Mouse (Mus musculus) megakaryocyte, adult 5-6 weeks (primary cell): ENCODE results near the gene Bicra. TPM values are rescaled to one million over a fixed set of nuclear protein-coding genes. Genes with fewer than 3 reads are reported as not detected.

ENCODE experiments used
- ATAC-seq: 2 replicates; pipeline ENCODE4 v1.8.0; 2016; ENCODE audit warnings: mild to moderate bottlenecking, inconsistent platforms; ENCODE audit not compliant: poor library complexity, severe bottlenecking
- total RNA-seq, 2 experiments: library from RNA; stranded (forward) in 1 of 2; stranded (reverse) in 1 of 2; fragments of 153-499, 151-499 nt in 1 of 2; fragments of 221-1000, 200-1000 nt in 1 of 2; gene quantifications; 2 replicates each; pipeline versions ENCODE4 v1.2.3 to v1.2.4; 2015 to 2017

Bicra gene
- total RNA-seq, 2 experiments from 2014 or later: 1.9 to 19.5 TPM

DNA sequence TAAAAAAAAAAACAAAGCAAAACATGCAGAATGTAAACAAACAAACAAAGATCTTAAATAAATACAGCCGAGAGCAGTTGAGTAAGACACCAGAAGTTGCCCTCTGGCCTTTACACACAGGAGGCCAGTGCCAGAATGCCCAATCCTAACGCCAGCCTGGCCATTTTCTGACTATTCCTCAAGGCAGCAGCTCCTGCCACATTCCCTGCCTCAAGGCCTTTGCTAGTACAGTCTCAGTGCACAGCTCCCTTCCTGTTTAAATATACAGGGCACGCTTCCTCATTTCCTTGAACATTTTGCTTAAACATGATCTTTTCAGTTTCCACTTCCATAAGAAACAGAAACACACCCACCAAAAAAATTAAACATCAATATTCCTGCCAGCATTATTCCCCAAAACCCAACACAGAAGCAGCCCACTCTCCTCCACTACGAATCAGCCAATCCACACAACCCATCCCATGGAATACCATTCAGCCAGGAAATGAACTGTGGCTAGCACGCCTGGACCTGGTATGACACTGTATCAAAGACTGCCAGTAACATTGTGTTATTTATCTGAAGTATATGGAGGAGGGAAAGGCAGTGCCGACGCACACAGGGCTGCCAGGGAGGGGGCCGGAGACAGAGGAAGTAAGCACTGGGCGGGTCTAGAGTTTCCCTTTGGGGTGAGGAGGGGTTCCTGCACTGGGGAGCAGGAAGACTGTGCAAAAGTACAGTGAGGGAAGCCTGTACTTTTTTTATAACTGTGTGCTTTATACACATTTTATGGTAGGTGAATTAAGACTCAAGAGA is 29.5 kb downstream of the Bicra start:
- ATAC-seq: peak; percentile 94

- ATAC-seq: no peak
Measured at GRCm38 (mm10) chr7:16015384-16015783, 32.3 kb downstream of the Bicra start.

DNA sequence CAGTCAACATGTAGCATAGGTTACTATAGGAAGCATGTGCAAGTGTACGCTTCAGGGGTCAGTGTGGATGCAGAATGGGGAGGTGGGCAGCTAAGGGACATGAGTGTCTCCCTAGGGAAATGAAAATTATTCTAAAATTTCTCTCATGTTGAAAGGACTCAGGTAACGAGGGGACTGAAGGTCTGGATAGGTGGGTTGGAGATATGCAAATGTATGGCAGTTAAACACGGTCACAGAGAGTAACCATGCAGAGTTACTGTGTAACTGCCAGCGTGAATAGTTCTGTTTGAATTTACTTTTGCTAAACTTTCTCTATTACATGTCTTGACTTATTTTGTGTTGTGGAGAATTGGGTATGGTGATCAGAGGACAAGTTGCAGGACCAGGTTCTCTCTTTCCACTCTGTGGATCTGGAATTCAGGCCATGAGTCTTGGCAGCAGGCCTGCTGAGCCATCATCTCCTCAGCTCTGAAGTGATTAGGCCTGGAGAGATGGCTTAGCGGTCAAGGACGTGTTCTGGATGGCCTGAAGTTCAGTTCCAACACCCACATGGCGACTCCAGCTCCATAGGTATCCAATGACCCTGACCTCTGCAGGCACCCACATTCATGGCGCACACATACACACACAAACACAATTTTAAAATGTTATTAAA is 33.1 kb downstream of the Bicra start:
- no peak for ATAC-seq

- ATAC-seq: no peak
Measured at GRCm38 (mm10) chr7:16013722-16014275, 33.9 kb downstream of the Bicra start.

- ATAC-seq: peak; percentile 51
Measured at GRCm38 (mm10) chr7:16012576-16013263, 35.0 kb downstream of the Bicra start.

- ATAC-seq: peak; percentile 64
Measured at GRCm38 (mm10) chr7:16011418-16012085, 36.2 kb downstream of the Bicra start.

DNA sequence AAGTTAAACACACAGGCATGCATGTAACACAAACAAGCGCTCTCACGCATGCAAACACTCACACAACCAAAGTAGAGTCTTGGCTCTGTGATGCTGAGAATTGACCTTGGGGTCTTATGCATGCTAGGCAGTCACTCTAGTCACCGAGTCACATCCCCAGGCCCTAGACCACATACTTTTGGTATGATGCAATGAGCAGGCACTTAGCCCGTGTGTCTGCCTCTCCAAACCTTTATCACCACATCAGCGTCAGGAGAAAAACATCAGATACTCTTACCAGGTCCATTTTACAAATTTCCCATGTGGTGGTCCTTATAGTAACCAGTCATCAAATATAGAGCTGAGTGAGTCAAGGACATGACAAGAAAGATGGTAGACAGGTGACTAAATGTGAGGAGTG is 37.1 kb downstream of the Bicra start:
- ATAC-seq: no peak

DNA sequence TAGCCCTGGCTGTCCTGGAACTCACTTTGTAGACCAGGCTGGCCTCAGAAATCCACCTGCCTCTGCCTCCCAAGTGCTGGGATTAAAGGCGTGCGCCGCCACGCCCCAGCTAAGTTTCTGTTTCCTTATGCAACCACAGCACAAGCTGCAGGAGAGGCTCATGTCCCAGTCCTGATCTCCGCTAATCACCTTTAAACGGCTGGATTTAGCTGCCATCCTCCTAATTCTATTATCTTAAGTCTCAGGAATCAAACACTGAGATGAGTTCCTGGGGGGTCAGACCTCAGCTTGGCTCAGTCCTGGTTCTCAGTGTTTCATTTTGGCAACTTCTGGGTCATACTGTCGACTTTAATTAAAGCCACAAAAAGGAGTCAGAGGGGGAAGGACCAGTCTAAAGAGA is 38.1 kb downstream of the Bicra start:
- no peak for ATAC-seq

DNA sequence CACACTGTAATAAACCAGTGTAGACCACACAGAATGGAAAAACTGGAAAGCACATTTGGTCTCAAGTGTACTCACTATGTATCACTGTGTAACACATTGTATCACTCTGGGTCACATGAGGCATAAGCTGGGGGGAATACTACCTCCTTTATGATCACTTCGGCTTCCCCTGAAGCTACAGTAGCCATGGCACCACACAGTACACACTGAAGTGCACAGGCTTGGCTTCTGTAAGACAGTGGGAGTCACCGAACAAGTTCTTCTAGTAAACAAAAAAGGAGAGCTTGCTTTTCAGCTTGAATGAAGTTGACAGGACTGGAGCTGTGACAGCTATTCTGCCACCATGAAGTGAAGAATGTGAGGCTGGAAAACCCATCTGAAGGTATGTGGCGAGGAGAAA is 42.7 kb downstream of the Bicra start:
- no peak for ATAC-seq

DNA sequence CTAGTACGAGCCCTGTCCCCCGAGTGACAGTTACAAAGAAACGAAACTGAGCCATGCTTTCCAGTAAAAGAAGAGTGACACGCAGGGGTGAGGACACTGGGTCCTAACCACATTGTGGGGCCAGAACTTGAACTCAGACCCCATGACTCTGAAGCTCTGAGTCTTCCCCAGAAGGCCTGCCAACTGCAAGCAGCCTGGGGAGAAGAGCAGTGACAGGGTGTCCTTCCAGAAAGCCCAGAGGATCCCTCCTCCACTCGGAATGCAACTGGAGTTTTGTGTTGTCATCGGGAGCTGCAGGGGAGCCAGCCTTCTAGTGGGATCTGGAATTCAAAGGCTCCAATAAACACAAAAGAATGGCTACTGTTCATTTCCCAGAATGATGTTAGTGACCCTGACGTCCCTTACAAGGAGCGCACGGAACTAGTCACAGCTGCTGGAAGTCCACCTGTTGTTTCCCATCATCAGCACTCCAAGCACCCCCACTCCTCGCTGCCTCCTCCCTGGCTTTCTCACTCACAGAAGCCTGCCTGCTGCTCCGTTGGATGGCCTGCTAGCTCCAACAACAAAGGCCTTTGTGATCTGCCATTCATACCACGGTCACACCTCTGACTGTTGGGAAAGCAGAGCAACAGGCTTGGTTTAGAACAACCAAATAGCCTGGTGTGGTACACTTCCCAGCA is 43.4 kb downstream of the Bicra start:
- ATAC-seq: no peak

- no peak for ATAC-seq
Measured at GRCm38 (mm10) chr7:16003032-16003431, 44.7 kb downstream of the Bicra start.

- ATAC-seq: peak; percentile 89
Measured at GRCm38 (mm10) chr7:16002171-16002570, 45.5 kb downstream of the Bicra start.

DNA sequence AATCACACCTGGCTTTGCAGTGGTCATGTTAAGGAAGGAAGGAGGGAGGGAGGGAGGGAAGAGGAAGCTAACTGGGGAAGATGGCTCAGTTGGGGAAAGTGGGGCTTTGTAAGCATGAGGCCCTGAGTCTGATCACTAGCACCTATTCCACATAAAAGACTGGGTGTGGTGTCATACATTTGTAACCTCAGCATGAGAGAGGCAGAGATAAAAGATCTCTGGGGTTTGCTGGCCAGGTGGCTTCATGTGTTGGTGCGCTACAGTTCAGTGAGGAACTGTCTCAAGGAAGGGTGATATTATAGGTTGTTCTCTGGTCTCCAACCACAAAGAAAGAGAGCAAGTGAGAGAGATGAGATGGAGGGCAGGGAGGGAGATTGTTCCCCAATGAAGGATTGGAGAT is 46.0 kb downstream of the Bicra start:
- ATAC-seq: peak; percentile 48

DNA sequence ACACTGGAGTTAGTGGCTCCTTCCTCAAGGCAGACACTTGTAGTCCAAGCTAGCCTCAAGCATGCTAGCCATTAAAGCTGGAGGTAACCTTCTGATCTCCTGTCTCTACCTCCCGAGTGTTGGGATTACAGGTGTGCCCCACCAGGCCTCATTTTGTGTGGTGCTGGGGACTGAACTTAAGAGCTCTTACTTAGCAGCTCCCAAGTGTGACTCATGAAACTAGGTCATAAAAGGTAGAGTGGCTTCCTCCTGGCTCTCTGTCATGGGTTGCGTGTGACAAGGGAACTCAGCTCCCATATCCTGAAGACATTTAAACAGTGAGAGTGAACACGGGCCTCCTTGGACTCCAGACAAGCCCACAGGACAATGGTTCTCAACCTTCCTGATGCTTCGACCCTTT is 53.9 kb downstream of the Bicra start:
- ATAC-seq: no peak

DNA sequence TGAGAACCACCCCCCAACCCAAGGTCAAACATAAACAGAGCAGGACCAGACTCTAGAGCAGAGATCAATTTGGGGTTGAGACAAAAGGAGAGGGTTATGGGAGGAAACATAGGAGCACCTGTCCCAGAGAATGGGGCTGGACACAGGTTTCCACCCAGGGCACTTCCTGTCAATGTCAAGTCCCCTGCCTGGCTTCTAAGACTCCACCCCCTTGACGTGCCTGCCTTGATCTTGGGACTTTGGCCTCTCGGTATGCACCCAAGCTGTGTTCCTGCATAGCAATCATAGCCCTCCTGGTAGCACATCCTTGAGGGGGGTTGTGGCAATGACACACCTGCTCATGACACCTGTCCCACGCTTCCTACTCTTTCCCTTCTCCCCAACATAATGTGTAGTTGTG is 54.6 kb downstream of the Bicra start:
- ATAC-seq: no peak

DNA sequence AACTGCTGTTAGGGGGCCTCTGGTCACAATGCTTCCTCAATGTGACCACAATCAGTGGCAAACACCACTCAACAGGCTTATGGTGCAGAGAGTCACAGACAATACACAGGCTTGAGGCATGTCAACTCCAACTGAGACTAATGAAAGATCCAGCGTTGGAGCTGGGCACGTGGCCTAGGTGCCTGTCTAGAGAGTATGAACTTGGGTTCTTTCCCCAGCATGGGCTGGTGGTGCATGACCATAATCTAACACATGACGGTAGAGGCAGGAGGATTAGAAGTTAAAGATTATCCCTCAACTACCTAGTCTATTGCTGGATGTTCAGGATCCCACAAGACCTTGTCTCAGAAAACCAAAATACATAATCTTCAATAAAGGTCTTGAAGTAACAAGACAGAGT is 56.0 kb downstream of the Bicra start:
- ATAC-seq: no peak

- ATAC-seq: no peak
Measured at GRCm38 (mm10) chr7:15987661-15988356, 59.9 kb downstream of the Bicra start.

DNA sequence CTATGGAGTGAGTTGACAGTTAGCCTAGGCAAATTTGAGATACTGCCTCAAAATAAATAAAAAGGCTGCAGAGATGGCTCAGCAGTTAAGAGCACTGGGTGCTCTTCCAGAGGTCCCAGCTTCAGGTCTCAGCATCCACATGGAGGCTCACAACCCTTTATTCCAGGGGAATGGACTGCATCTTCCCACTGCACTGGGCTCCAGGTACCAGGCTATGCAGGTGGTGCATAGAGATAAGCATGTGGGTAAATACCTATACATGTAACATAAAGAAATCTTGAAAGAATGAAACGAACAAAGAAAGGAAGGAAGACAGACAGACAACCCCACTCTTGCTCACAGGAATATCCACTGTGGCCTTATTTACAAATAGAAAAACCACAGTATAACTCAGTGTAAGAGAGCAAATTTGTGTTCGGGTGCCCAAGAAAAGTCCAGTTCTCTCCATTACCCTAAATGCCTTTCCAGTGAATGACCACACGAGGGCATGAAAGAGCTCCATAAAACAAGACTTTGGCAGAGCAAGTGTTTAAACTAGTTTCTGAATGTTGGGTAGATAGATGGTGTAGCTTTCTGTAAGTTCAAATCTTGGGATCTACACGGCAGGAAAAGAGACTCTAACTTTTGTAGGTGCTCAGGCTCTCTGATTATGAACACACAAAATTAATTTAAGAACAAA is 64.9 kb downstream of the Bicra start:
- peak; percentile 80 for ATAC-seq

- ATAC-seq: no peak
Measured at GRCm38 (mm10) chr7:15981538-15981937, 66.2 kb downstream of the Bicra start.
